Mouse (Mus musculus): ENCODE data around the gene Trim42.

DNA sequence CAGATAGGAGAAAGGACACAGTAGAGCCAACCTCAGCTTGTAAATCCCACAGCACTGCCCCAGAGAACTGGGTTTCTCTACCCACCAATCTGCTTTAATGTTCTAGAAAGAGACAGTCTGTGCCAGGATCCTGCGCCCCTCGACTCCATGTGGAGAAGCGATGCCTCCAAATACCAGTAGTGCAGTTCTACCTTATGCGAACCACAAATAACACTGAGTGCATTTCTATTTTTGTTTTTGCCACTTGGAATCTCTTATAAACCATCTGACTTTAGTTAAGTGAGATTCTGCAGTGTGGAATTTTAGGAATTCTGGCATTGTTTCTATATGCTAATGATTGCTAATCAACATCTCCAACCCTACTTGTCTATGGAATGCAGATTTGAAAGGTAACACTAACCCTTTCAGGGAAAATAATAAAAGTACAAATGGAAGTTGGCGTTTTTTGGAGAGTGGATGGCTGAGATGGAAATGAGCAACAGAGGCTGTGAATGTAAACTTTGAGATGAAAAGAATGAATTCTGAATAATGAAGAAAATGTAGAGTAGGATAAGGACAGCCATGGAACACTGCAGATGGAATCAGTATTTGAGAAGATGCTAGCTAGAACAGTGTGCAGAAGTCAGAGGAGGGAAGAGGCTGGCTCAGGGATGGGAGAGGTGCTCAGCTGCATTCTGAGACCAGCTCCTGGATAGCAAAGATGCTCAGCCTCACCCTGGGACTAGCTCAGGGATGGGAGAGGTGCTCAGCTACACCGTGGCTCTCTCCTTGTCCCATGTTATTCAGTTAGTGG is 45.3 kb upstream of the Trim42 start:
- TF ChIP-seq CTCF (IDR thresholded peaks at IDR 0.05; ENCODE audit: low read depth, low read length): no peak
- no peak for TF ChIP-seq POLR2AphosphoS5 (IDR thresholded peaks at IDR 0.05; ENCODE audit: insufficient replicate concordance, low read depth, low read length)

Data from G1E (cell line).